Comparison of ENCODE assay signal across 8 mouse cellular contexts in genomic region chr9:21264272-21264999, GRCm38 (mm10). TPM values are rescaled to one million over a fixed set of nuclear protein-coding genes. Genes with fewer than 3 reads are reported as not detected.
DNase-seq lines count a peak whose midpoint lies in the region; ATAC-seq lines count a peak whose summit lies in the region.

No protein-coding gene starts in this region.

- WGBS in lung, embryonic 15.5 days, result 14% methylated on average over 17 of the region's 17 CpGs
- 20% methylated on average over 17 of the region's 17 CpGs for WGBS in hindbrain, embryonic 12.5 days
- WGBS in midbrain, embryonic 12.5 days, result 16% methylated on average over 17 of the region's 17 CpGs

- H3K27me3 ChIP-seq in lung, embryonic 15.5 days, result no peaks in the 10 kb centered on the region
- H3K27me3 ChIP-seq in hindbrain, embryonic 12.5 days, result no peaks in the 10 kb centered on the region
- H3K27me3 ChIP-seq in midbrain, embryonic 12.5 days, result peaks cover 7% of the 10 kb centered on the region; the same call in 1 of the 2 replicates

- ATAC-seq in lung, embryonic 15.5 days (ENCODE audit: borderline replicate concordance, extremely low read depth, low FRiP score, low TSS enrichment), result peak; percentile 3; the same call in 1 of the 2 replicates
- no peak; the same call in none of the 2 replicates for ATAC-seq in hindbrain, embryonic 12.5 days (ENCODE audit: low FRiP score)
- ATAC-seq in midbrain, embryonic 12.5 days (ENCODE audit: low FRiP score, low read depth), result peak; percentile 32

- DNase-seq in lung, postnatal 36 days, result no peak
- DNase-seq in embryo, embryonic 10.5 days (ENCODE audit: low spot score), result peak; percentile 6
- no peak for DNase-seq in ovary, adult 18-20 months (ENCODE audit: low spot score)
- no peak for DNase-seq in layer of hippocampus, adult 18-20 months (ENCODE audit: low spot score in 2 of 2)
- DNase-seq in gastrocnemius, postnatal 4 days (ENCODE audit: low spot score in 2 of 2), result no peak

- H3K9ac ChIP-seq in lung, embryonic 15.5 days, result peak overlapping the region; percentile 79
- peak overlapping the region; percentile 82 for H3K9ac ChIP-seq in hindbrain, embryonic 12.5 days
- H3K9ac ChIP-seq in midbrain, embryonic 12.5 days (replicated peaks), result peak overlapping the region; percentile 56

- peaks cover 15% of the 10 kb centered on the region for H3K36me3 ChIP-seq in lung, embryonic 15.5 days
- peaks cover 24% of the 10 kb centered on the region for H3K36me3 ChIP-seq in hindbrain, embryonic 12.5 days
- peaks cover 24% of the 10 kb centered on the region for H3K36me3 ChIP-seq in midbrain, embryonic 12.5 days

- H3K4me1 ChIP-seq in lung, embryonic 15.5 days, result peaks cover 19% of the 10 kb centered on the region
- peaks cover 19% of the 10 kb centered on the region for H3K4me1 ChIP-seq in hindbrain, embryonic 12.5 days
- H3K4me1 ChIP-seq in midbrain, embryonic 12.5 days, result peaks cover 19% of the 10 kb centered on the region

- peak overlapping the region; percentile 79 for H3K4me3 ChIP-seq in lung, embryonic 15.5 days
- peak overlapping the region; percentile 86 for H3K4me3 ChIP-seq in hindbrain, embryonic 12.5 days
- peak overlapping the region; percentile 71 for H3K4me3 ChIP-seq in midbrain, embryonic 12.5 days

- peak overlapping the region; percentile 86 for H3K27ac ChIP-seq in lung, embryonic 15.5 days
- H3K27ac ChIP-seq in hindbrain, embryonic 12.5 days, result peak overlapping the region; percentile 60
- peak overlapping the region; percentile 73 for H3K27ac ChIP-seq in midbrain, embryonic 12.5 days (replicated peaks)

- peak overlapping the region; percentile 81 for H3K4me2 ChIP-seq in lung, embryonic 15.5 days
- H3K4me2 ChIP-seq in hindbrain, embryonic 12.5 days (replicated peaks), result peak overlapping the region; percentile 55
- peak overlapping the region; percentile 75 for H3K4me2 ChIP-seq in midbrain, embryonic 12.5 days (replicated peaks)

- H3K9me3 ChIP-seq in lung, embryonic 15.5 days, result no peaks in the 10 kb centered on the region
- no peaks in the 10 kb centered on the region for H3K9me3 ChIP-seq in hindbrain, embryonic 12.5 days (replicated peaks)
- no peaks in the 10 kb centered on the region for H3K9me3 ChIP-seq in midbrain, embryonic 12.5 days

RNA-seq across cellular contexts. Expression of gene Atg4d, which starts 0.7 kb away (rescaled TPM):
- polyA plus RNA-seq in lung, embryonic 15.5 days (2015; fragmentation: Nextera tagmentation; extraction: Ambion mirVana), result 38.4 and 42.8 TPM in 2 replicates
- polyA plus RNA-seq in hindbrain, embryonic 12.5 days (2016; fragmentation: Nextera tagmentation; extraction: Ambion mirVana), result 43.4 and 46.8 TPM in 2 replicates
- polyA plus RNA-seq in midbrain, embryonic 12.5 days (2016; fragmentation: Nextera tagmentation; extraction: Ambion mirVana), result 50.3 and 52.3 TPM in 2 replicates
- 10 to 100 TPM; 43.6 to 50.9 TPM for total RNA-seq in layer of hippocampus, adult 18-20 months (2021)
- total RNA-seq in gastrocnemius, postnatal 4 days (2021), result 10 to 100 TPM; 28.0 to 30.0 TPM

RNA-seq across cellular contexts. Expression of gene S1pr5, which starts 16.2 kb away (rescaled TPM):
- 0.10 and 0.15 TPM in 2 replicates for polyA plus RNA-seq in lung, embryonic 15.5 days (2015; fragmentation: Nextera tagmentation; extraction: Ambion mirVana)
- polyA plus RNA-seq in hindbrain, embryonic 12.5 days (2016; fragmentation: Nextera tagmentation; extraction: Ambion mirVana), result 1.5 and 1.9 TPM in 2 replicates
- 0.38 and 0.50 TPM in 2 replicates for polyA plus RNA-seq in midbrain, embryonic 12.5 days (2016; fragmentation: Nextera tagmentation; extraction: Ambion mirVana)
- 10 to 100 TPM; 13.5 to 14.5 TPM for total RNA-seq in layer of hippocampus, adult 18-20 months (2021)
- under 1 TPM; 0.26 to 0.32 TPM for total RNA-seq in gastrocnemius, postnatal 4 days (2021)

RNA-seq across cellular contexts. Expression of gene Kri1, which starts 23.3 kb away (rescaled TPM):
- polyA plus RNA-seq in lung, embryonic 15.5 days (2015; fragmentation: Nextera tagmentation; extraction: Ambion mirVana), result 12.1 and 14.0 TPM in 2 replicates
- 18.1 and 23.6 TPM in 2 replicates for polyA plus RNA-seq in hindbrain, embryonic 12.5 days (2016; fragmentation: Nextera tagmentation; extraction: Ambion mirVana)
- polyA plus RNA-seq in midbrain, embryonic 12.5 days (2016; fragmentation: Nextera tagmentation; extraction: Ambion mirVana), result 18.4 and 21.1 TPM in 2 replicates
- 10 to 100 TPM; 39.7 to 46.9 TPM for total RNA-seq in layer of hippocampus, adult 18-20 months (2021)
- total RNA-seq in gastrocnemius, postnatal 4 days (2021), result 10 to 100 TPM; 18.1 to 21.3 TPM

RNA-seq across cellular contexts. Expression of gene Keap1, which starts 25.3 kb away (rescaled TPM):
- 65.5 and 68.3 TPM in 2 replicates for polyA plus RNA-seq in lung, embryonic 15.5 days (2015; fragmentation: Nextera tagmentation; extraction: Ambion mirVana)
- 54.8 and 55.6 TPM in 2 replicates for polyA plus RNA-seq in hindbrain, embryonic 12.5 days (2016; fragmentation: Nextera tagmentation; extraction: Ambion mirVana)
- 52.3 and 52.6 TPM in 2 replicates for polyA plus RNA-seq in midbrain, embryonic 12.5 days (2016; fragmentation: Nextera tagmentation; extraction: Ambion mirVana)
- total RNA-seq in layer of hippocampus, adult 18-20 months (2021), result 10 to 100 TPM; 58.3 to 61.5 TPM
- 10 to 100 TPM; 52.2 to 55.0 TPM for total RNA-seq in gastrocnemius, postnatal 4 days (2021)

RNA-seq across cellular contexts. Expression of gene Cdkn2d, which starts 26.8 kb away (rescaled TPM):
- polyA plus RNA-seq in lung, embryonic 15.5 days (2015; fragmentation: Nextera tagmentation; extraction: Ambion mirVana), result 50.9 and 52.3 TPM in 2 replicates
- polyA plus RNA-seq in hindbrain, embryonic 12.5 days (2016; fragmentation: Nextera tagmentation; extraction: Ambion mirVana), result 72.0 and 72.7 TPM in 2 replicates
- polyA plus RNA-seq in midbrain, embryonic 12.5 days (2016; fragmentation: Nextera tagmentation; extraction: Ambion mirVana), result 63.6 and 72.1 TPM in 2 replicates
- 10 to 100 TPM; 53.7 to 56.7 TPM for total RNA-seq in layer of hippocampus, adult 18-20 months (2021)
- 10 to 100 TPM; 20.5 to 24.0 TPM for total RNA-seq in gastrocnemius, postnatal 4 days (2021)
